In the genomic region with DNA sequence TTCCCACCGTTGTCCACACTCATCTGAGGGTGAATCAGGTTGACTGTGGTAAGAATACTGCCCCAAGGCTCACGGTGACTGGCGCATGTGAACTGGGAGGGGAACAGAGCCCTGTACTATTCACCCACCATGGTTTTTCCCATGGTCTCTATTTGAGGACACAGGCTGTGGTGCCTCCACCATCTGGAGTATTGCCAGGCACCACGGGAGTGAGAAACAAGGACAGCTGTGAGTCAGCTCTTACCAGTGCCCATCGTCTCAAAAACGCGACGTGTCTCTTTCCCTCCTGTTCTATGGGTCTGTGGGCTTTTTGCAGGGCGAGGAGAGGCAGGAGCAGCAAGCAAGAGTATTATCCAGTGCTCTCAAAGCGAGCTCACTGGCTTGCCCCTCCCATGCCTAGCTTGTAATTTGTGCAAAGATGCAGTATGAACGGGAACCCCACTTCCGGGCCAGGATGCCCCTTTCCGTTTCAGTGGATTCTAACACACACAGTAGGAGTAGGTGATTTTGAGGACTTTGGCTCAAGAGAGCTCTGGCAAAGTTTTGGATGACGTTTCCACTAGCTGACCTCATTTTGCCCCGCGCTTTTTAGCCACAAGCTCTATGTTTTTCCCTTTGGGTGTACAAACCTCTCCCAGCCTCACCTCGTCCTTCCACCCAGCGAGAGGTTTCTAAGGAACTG, we compare ENCODE assay signal across 9 mouse cellular contexts. TPM values are rescaled to one million over a fixed set of nuclear protein-coding genes. Genes with fewer than 3 reads are reported as not detected.
DNase-seq lines count a peak whose midpoint lies in the region; ATAC-seq and TF ChIP-seq lines count a peak whose summit lies in the region.
"Had no signal": no experiment of that assay in that cellular context is flagged by ENCODE, and none has a peak within 500 bp of the region (broad histone marks: within the 10 kb centered on the region; RNA-seq: fewer than 3 reads in every experiment).

No protein-coding gene starts in this region.

- H3K4me3 ChIP-seq in kidney, embryonic 16.5 days (ENCODE audit: low read length) = no peak overlapping the region
- H3K4me3 ChIP-seq in kidney, adult 2 months (ENCODE audit: insufficient read depth, low read depth, low read length) = no peak overlapping the region
- H3K4me3 ChIP-seq in heart, postnatal 0 days (ENCODE audit: low read depth, low read length) = no peak overlapping the region
- no peak overlapping the region for H3K4me3 ChIP-seq in left cerebral cortex, adult 2 months
- H3K4me3 ChIP-seq: midbrain, embryonic 15.5 days had no signal

- H3K4me1 ChIP-seq in kidney, embryonic 16.5 days (ENCODE audit: insufficient read depth, low read length) = peaks cover 36% of the 10 kb centered on the region
- H3K4me1 ChIP-seq in kidney, adult 2 months (ENCODE audit: control insufficient read depth, insufficient read depth, low read length) = 0 out of 2 replicates have a peak, but pooled peaks cover 3% of the 10 kb centered on the region
- H3K4me1 ChIP-seq in heart, postnatal 0 days (ENCODE audit: control insufficient read depth, insufficient read depth) = peaks cover 33% of the 10 kb centered on the region

- no peak overlapping the region for H3K4me2 ChIP-seq in kidney, embryonic 16.5 days (replicated peaks; ENCODE audit: low read depth, low read length)
- no peak overlapping the region for H3K4me2 ChIP-seq in heart, postnatal 0 days (ENCODE audit: low read depth, low read length)
- H3K4me2 ChIP-seq: midbrain, embryonic 15.5 days had no signal

- no peak for TF ChIP-seq EP300 in heart, postnatal 0 days (IDR thresholded peaks at IDR 0.05; ENCODE audit: low read depth)

- H3K9me3 ChIP-seq in kidney, embryonic 16.5 days (ENCODE audit: low read length) = no peaks in the 10 kb centered on the region
- no peaks in the 10 kb centered on the region for H3K9me3 ChIP-seq in heart, postnatal 0 days (replicated peaks; ENCODE audit: control insufficient read depth, low read length)
- H3K9me3 ChIP-seq: midbrain, embryonic 15.5 days had no signal

- H3K9ac ChIP-seq in kidney, embryonic 16.5 days (replicated peaks; ENCODE audit: low read length) = no peak overlapping the region
- H3K9ac ChIP-seq in heart, postnatal 0 days (replicated peaks; ENCODE audit: low read depth, low read length) = no peak overlapping the region
- H3K9ac ChIP-seq: midbrain, embryonic 15.5 days had no signal

- TF ChIP-seq POLR2A in kidney, adult 2 months (IDR thresholded peaks at IDR 0.05; ENCODE audit: low read depth, low read length) = no peak

- TF ChIP-seq CTCF in kidney, adult 2 months (conservative IDR thresholded peaks at IDR 0.05; ENCODE audit: insufficient read depth, insufficient read length, low read depth, low read length) = no peak
- no peak for TF ChIP-seq CTCF in heart, postnatal 0 days (IDR thresholded peaks at IDR 0.05; ENCODE audit: low read depth)
- no peak for TF ChIP-seq CTCF in left cerebral cortex, adult 2 months (IDR thresholded peaks at IDR 0.05)

- no peak for ATAC-seq in kidney, embryonic 16.5 days (ENCODE audit: low FRiP score, low TSS enrichment)
- ATAC-seq in heart, postnatal 0 days (ENCODE audit: insufficient read depth, low read depth) = peak; percentile 19
- ATAC-seq: midbrain, embryonic 15.5 days had no signal

- DNase-seq in kidney, adult 2 months = no peak
- peak; percentile 74 to 81 for DNase-seq in adrenal gland, postnatal 36 days
- no peak for DNase-seq in heart, postnatal 0 days (ENCODE audit: low spot score)
- DNase-seq in lung, postnatal 36 days = peak; percentile 55
- DNase-seq in urinary bladder, postnatal 10 days (ENCODE audit: low spot score) = no peak
- DNase-seq in left cerebral cortex, adult 2 months (ENCODE audit: extremely low spot score in 1 of 2, low spot score in 2 of 2) = no peak

- no peaks in the 10 kb centered on the region for H3K36me3 ChIP-seq in kidney, embryonic 16.5 days (ENCODE audit: insufficient read depth, low read length)
- no peaks in the 10 kb centered on the region for H3K36me3 ChIP-seq in kidney, adult 2 months (ENCODE audit: control insufficient read depth, insufficient read depth, low read length)
- H3K36me3 ChIP-seq in heart, postnatal 0 days (replicated peaks; ENCODE audit: control insufficient read depth, insufficient read depth, low read length) = no peaks in the 10 kb centered on the region
- H3K36me3 ChIP-seq: midbrain, embryonic 15.5 days had no signal

- intact Hi-C loops in left cerebral cortex, adult 2 months (cut with DNase I) = no loop called here

- no peaks in the 10 kb centered on the region for H3K27me3 ChIP-seq in kidney, embryonic 16.5 days (ENCODE audit: insufficient read depth, low read length)
- H3K27me3 ChIP-seq in kidney, adult 2 months (replicated peaks; ENCODE audit: control insufficient read depth, insufficient read depth, low read length) = no peaks in the 10 kb centered on the region
- H3K27me3 ChIP-seq in heart, postnatal 0 days (ENCODE audit: control insufficient read depth, insufficient read depth, low read length) = no peaks in the 10 kb centered on the region
- H3K27me3 ChIP-seq: midbrain, embryonic 15.5 days had no signal

- 66% methylated on average over 18 of the region's 18 CpGs for WGBS in kidney, embryonic 16.5 days
- WGBS in kidney, adult 2 months = 55% methylated on average over 18 of the region's 18 CpGs
- 46% methylated on average over 18 of the region's 18 CpGs for WGBS in heart, postnatal 0 days

- H3K27ac ChIP-seq in kidney, embryonic 16.5 days (ENCODE audit: low read length) = peak overlapping the region; percentile 21; the same call in 1 of the 2 replicates
- H3K27ac ChIP-seq in kidney, adult 2 months (ENCODE audit: insufficient read depth, low read depth, low read length) = no peak overlapping the region
- peak overlapping the region; percentile 91 for H3K27ac ChIP-seq in heart, postnatal 0 days (ENCODE audit: low read depth)
- no peak overlapping the region for H3K27ac ChIP-seq in left cerebral cortex, adult 2 months
- H3K27ac ChIP-seq: kidney, postnatal 0 days; midbrain, embryonic 15.5 days had no signal

RNA-seq across cellular contexts. Expression of a gene that starts 53.4 kb away (rescaled TPM):
- polyA plus RNA-seq in kidney, embryonic 16.5 days (2015; fragmentation: Nextera tagmentation; extraction: Ambion mirVana) = 25.6 and 28.2 TPM in 2 replicates
- polyA plus RNA-seq in kidney, adult 2 months (2012; rRNA removed) = 7.1 and 7.8 TPM in 2 replicates
- total RNA-seq in adrenal gland, postnatal 36 days (2021) = 10 to 100 TPM; 28.0 to 51.3 TPM
- total RNA-seq in heart, postnatal 0 days (2014; rRNA removed; ENCODE audit: low replicate concordance) = 26.1 and 26.6 TPM in 2 replicates
- polyA plus RNA-seq in heart, postnatal 0 days (2015; fragmentation: Nextera tagmentation; extraction: Ambion mirVana) = 18.2 and 22.4 TPM in 2 replicates
- 1 to 10 TPM; 8.4 to 9.1 TPM for total RNA-seq in left cerebral cortex, adult 2 months (2021)

Comparison
In these comparisons a context has a peak if more than half of its experiments do, and no peak if none do; other contexts are left out.
1. H3K27ac ChIP-seq: peak in kidney, embryonic 16.5 days (single experiment) and heart, postnatal 0 days (single experiment); none in kidney, adult 2 months (single experiment) and left cerebral cortex, adult 2 months (single experiment).
2. DNase-seq: peak in adrenal gland, postnatal 36 days (2 of 2) and lung, postnatal 36 days (single experiment); none in kidney, adult 2 months (single experiment), heart, postnatal 0 days (single experiment), urinary bladder, postnatal 10 days (single experiment) and left cerebral cortex, adult 2 months (0 of 2).